Mouse (Mus musculus) CH12.LX (cell line): ENCODE data around the gene Mlxip. TPM values are rescaled to one million over a fixed set of nuclear protein-coding genes. Genes with fewer than 3 reads are reported as not detected.

Experiments
- DNase-seq: peaks from one replicate; pipeline ENCODE4 v3.0.0-alpha.2; 2013; ENCODE audit errors: extremely low read depth
- H3K27ac ChIP-seq: 2 replicates; pipeline ENCODE4 v1.5.1; 2012; ENCODE audit warnings: low read depth, mild to moderate bottlenecking, control low read depth, moderate library complexity; ENCODE audit not compliant: insufficient read depth
- H3K27me3 ChIP-seq: replicated peaks from 2 replicates; pipeline ENCODE3; 2012; ENCODE audit warnings: inconsistent platforms
- H3K36me3 ChIP-seq, 2 experiments: replicated peaks in 1 of 2; 2 replicates each; pipeline versions ENCODE3 to v1.6.1; 2012; ENCODE audit warnings: inconsistent platforms in 1 of 2, low read length in 1 of 2, mild to moderate bottlenecking in 1 of 2, mixed read lengths in 1 of 2, moderate library complexity in 1 of 2; ENCODE audit not compliant: control insufficient read depth in 1 of 2, insufficient read depth in 1 of 2
- H3K4me1 ChIP-seq, 2 experiments: 2 replicates each; pipeline ENCODE4 v1.6.1; 2012; ENCODE audit warnings: inconsistent platforms in 1 of 2, moderate library complexity in 1 of 2; ENCODE audit not compliant: insufficient read depth in 2 of 2, control insufficient read depth in 1 of 2
- H3K4me2 ChIP-seq: 2 replicates; pipeline ENCODE4 v1.6.1; 2012; ENCODE audit warnings: low read depth, mild to moderate bottlenecking, control low read depth; ENCODE audit not compliant: poor library complexity, insufficient read depth, severe bottlenecking
- H3K4me3 ChIP-seq, 3 experiments: fragments of 150-350 bp in 1 of 3; sonication (generic) in 1 of 3; replicated peaks in 1 of 3; 2 replicates each; pipeline versions ENCODE3 to v1.5.1; 2011 to 2012; ENCODE audit warnings: low read depth in 2 of 3, low read length in 2 of 3, mild to moderate bottlenecking in 2 of 3, moderate library complexity in 2 of 3, control low read depth in 1 of 3, improper control_type of control experiment in 1 of 3, inconsistent platforms in 1 of 3, mixed read lengths in 1 of 3; ENCODE audit not compliant: poor library complexity in 1 of 3
- H3K79me2 ChIP-seq: replicated peaks from 2 replicates; pipeline ENCODE4 v1.6.1; 2012; ENCODE audit warnings: mild to moderate bottlenecking, moderate library complexity; ENCODE audit not compliant: control insufficient read depth, poor library complexity, insufficient read depth, severe bottlenecking; ENCODE audit errors: extremely low read depth
- H3K9ac ChIP-seq: 2 replicates; pipeline ENCODE4 v1.6.1; 2012; ENCODE audit warnings: low read depth, mild to moderate bottlenecking, control low read depth, moderate library complexity; ENCODE audit not compliant: insufficient read depth
- H3K9me3 ChIP-seq: replicated peaks from 2 replicates; pipeline ENCODE3; 2012; ENCODE audit warnings: low read length, inconsistent platforms, mixed read lengths
- BHLHE40 ChIP-seq: IDR thresholded peaks from 2 replicates; pipeline ENCODE4 v1.6.1; 2011; ENCODE audit warnings: mild to moderate bottlenecking, low read depth, low read length, improper control_type of control experiment
- CHD1 ChIP-seq: IDR thresholded peaks from 2 replicates; pipeline ENCODE4 v1.6.1; 2012; ENCODE audit warnings: low read depth, low read length, improper control_type of control experiment, inconsistent platforms
- CHD2 ChIP-seq: IDR thresholded peaks from 2 replicates; pipeline ENCODE4 v1.6.1; 2011; ENCODE audit warnings: low read length, improper control_type of control experiment
- CTCF ChIP-seq, 2 experiments: IDR thresholded peaks in 1 of 2; conservative IDR thresholded peaks in 1 of 2; 2 replicates each; pipeline ENCODE4 v1.5.1; 2011 to 2012; ENCODE audit warnings: low read depth in 2 of 2, low read length in 2 of 2, improper control_type of control experiment in 1 of 2, inconsistent platforms in 1 of 2, mild to moderate bottlenecking in 1 of 2, moderate library complexity in 1 of 2
- EP300 ChIP-seq: IDR thresholded peaks from 2 replicates; pipeline ENCODE4 v1.6.1; 2011; ENCODE audit warnings: low read length, improper control_type of control experiment
- ETS1 ChIP-seq: conservative IDR thresholded peaks from 2 replicates; pipeline ENCODE4 v1.6.1; 2012; ENCODE audit warnings: low read depth, mild to moderate bottlenecking, inconsistent platforms, low read length, improper control_type of control experiment, moderate library complexity
- GABPA ChIP-seq: IDR thresholded peaks from 2 replicates; pipeline ENCODE4 v1.6.1; 2012; ENCODE audit warnings: low read depth, low read length, improper control_type of control experiment, inconsistent platforms; ENCODE audit not compliant: insufficient replicate concordance
- HCFC1 ChIP-seq: IDR thresholded peaks from 2 replicates; pipeline ENCODE4 v1.6.1; 2012; ENCODE audit warnings: low read depth, mild to moderate bottlenecking, inconsistent platforms, low read length, improper control_type of control experiment
- IRF4 ChIP-seq: IDR thresholded peaks from 2 replicates; pipeline ENCODE4 v1.6.1; 2014; ENCODE audit warnings: low read depth, mild to moderate bottlenecking, inconsistent platforms, low read length, improper control_type of control experiment
- JUN ChIP-seq: IDR thresholded peaks from 2 replicates; pipeline ENCODE4 v1.6.1; 2011; ENCODE audit warnings: low read depth, mild to moderate bottlenecking, low read length, improper control_type of control experiment, moderate library complexity; ENCODE audit not compliant: insufficient read depth
- MAFK ChIP-seq: IDR thresholded peaks from 2 replicates; pipeline ENCODE4 v1.6.1; 2011; ENCODE audit warnings: low read length, improper control_type of control experiment; ENCODE audit not compliant: insufficient replicate concordance
- MAX ChIP-seq: IDR thresholded peaks from 2 replicates; pipeline ENCODE4 v1.6.1; 2011; ENCODE audit warnings: low read length, improper control_type of control experiment
- MAZ ChIP-seq: IDR thresholded peaks from 2 replicates; pipeline ENCODE4 v1.6.1; 2012; ENCODE audit warnings: low read depth, mild to moderate bottlenecking, inconsistent platforms, low read length, improper control_type of control experiment, moderate library complexity
- MEF2A ChIP-seq: IDR thresholded peaks from 2 replicates; pipeline ENCODE4 v1.6.1; 2014; ENCODE audit warnings: low read depth, mild to moderate bottlenecking, inconsistent platforms, low read length, improper control_type of control experiment, borderline replicate concordance
- MYC ChIP-seq: IDR thresholded peaks from 2 replicates; pipeline ENCODE4 v1.6.1; 2011; ENCODE audit warnings: low read depth, mild to moderate bottlenecking, improper control_type of control experiment, low read length
- NELFE ChIP-seq: IDR thresholded peaks from 2 replicates; pipeline ENCODE4 v1.6.1; 2011; ENCODE audit warnings: low read depth, low read length, improper control_type of control experiment
- NRF1 ChIP-seq: IDR thresholded peaks from 2 replicates; pipeline ENCODE4 v1.6.1; 2014; ENCODE audit warnings: low read depth, mild to moderate bottlenecking, inconsistent platforms, low read length, improper control_type of control experiment, moderate library complexity
- PAX5 ChIP-seq: IDR thresholded peaks from 2 replicates; pipeline ENCODE4 v1.6.1; 2012; ENCODE audit warnings: low read length, inconsistent platforms, mixed read lengths
- POLR2A ChIP-seq: IDR thresholded peaks from 2 replicates; pipeline ENCODE4 v1.6.1; 2011; ENCODE audit warnings: low read depth, mild to moderate bottlenecking, improper control_type of control experiment, low read length
- POLR2AphosphoS2 ChIP-seq: IDR thresholded peaks from 2 replicates; pipeline ENCODE4 v1.6.1; 2011; ENCODE audit warnings: low read depth, low read length, improper control_type of control experiment
- RAD21 ChIP-seq: IDR thresholded peaks from 2 replicates; pipeline ENCODE4 v1.6.1; 2011; ENCODE audit warnings: low read depth, mild to moderate bottlenecking, low read length, improper control_type of control experiment, moderate library complexity
- RCOR1 ChIP-seq: conservative IDR thresholded peaks from 2 replicates; pipeline ENCODE4 v1.6.1; 2012; ENCODE audit warnings: low read depth, mild to moderate bottlenecking, inconsistent platforms, low read length, improper control_type of control experiment
- SIN3A ChIP-seq: IDR thresholded peaks from 2 replicates; pipeline ENCODE4 v1.6.1; 2012; ENCODE audit warnings: low read length, improper control_type of control experiment, inconsistent platforms
- SMC3 ChIP-seq: IDR thresholded peaks from 2 replicates; pipeline ENCODE4 v1.6.1; 2011; ENCODE audit warnings: low read depth, low read length, improper control_type of control experiment
- TBP ChIP-seq: conservative IDR thresholded peaks from 2 replicates; pipeline ENCODE4 v1.6.1; 2011; ENCODE audit warnings: low read depth, low read length, improper control_type of control experiment
- TCF12 ChIP-seq: IDR thresholded peaks from 2 replicates; pipeline ENCODE4 v1.6.1; 2014; ENCODE audit warnings: low read depth, mild to moderate bottlenecking, inconsistent platforms, low read length, improper control_type of control experiment
- UBTF ChIP-seq: IDR thresholded peaks from 2 replicates; pipeline ENCODE4 v1.6.1; 2012; ENCODE audit warnings: low read depth, mild to moderate bottlenecking, inconsistent platforms, low read length, improper control_type of control experiment, moderate library complexity
- USF2 ChIP-seq: conservative IDR thresholded peaks from 2 replicates; pipeline ENCODE4 v1.6.1; 2011; ENCODE audit warnings: low read depth, low read length, improper control_type of control experiment
- ZC3H11A ChIP-seq: IDR thresholded peaks from 2 replicates; pipeline ENCODE4 v1.6.1; 2012; ENCODE audit warnings: low read depth, mild to moderate bottlenecking, inconsistent platforms, low read length, improper control_type of control experiment
- ZKSCAN1 ChIP-seq: IDR thresholded peaks from 2 replicates; pipeline ENCODE4 v1.6.1; 2012; ENCODE audit warnings: low read depth, inconsistent platforms, low read length, improper control_type of control experiment, borderline replicate concordance
- ZNF384 ChIP-seq: IDR thresholded peaks from 2 replicates; pipeline ENCODE4 v1.6.1; 2012; ENCODE audit warnings: low read depth, low read length, improper control_type of control experiment, inconsistent platforms
- dilution Hi-C: fragments of 300-500 bp; cut with MboI; formaldehyde crosslinking; loops from 2 replicates; pipeline ENCODE4 v1.14.3; 2020; ENCODE audit warnings: low sequenced_read_pairs; ENCODE audit not compliant: extremely low pct_unique_long_range_greater_than_20kb, extremely low pct_ligation_motif_present
- in situ Hi-C: fragments of 300-500 bp; cut with MboI; formaldehyde crosslinking; loops from 3 replicates; pipeline ENCODE4 v1.14.3; 2019; ENCODE audit warnings: low sequenced_read_pairs, low pct_ligation_motif_present, low pct_unique_long_range_greater_than_20kb, mixed read lengths
- polyA plus RNA-seq: library from polyadenylated mRNA; unstranded; fragments of >175 nt; gene quantifications from 2 replicates; pipeline ENCODE4 v1.2.1, GENCODE M21; 2012; ENCODE audit warnings: low read depth; ENCODE audit not compliant: insufficient read length
- total RNA-seq, 2 experiments: library from RNA; depleted of rRNA; stranded (reverse); fragments of 300-350 nt in 1 of 2; fragments of >200 nt in 1 of 2; gene quantifications; 2 replicates each; pipeline ENCODE4 v1.2.3; 2012 to 2014

Gene Mlxip
- total and polyA plus RNA-seq, 3 experiments: 4.3 to 17.9 (median 7.4) TPM

DNA sequence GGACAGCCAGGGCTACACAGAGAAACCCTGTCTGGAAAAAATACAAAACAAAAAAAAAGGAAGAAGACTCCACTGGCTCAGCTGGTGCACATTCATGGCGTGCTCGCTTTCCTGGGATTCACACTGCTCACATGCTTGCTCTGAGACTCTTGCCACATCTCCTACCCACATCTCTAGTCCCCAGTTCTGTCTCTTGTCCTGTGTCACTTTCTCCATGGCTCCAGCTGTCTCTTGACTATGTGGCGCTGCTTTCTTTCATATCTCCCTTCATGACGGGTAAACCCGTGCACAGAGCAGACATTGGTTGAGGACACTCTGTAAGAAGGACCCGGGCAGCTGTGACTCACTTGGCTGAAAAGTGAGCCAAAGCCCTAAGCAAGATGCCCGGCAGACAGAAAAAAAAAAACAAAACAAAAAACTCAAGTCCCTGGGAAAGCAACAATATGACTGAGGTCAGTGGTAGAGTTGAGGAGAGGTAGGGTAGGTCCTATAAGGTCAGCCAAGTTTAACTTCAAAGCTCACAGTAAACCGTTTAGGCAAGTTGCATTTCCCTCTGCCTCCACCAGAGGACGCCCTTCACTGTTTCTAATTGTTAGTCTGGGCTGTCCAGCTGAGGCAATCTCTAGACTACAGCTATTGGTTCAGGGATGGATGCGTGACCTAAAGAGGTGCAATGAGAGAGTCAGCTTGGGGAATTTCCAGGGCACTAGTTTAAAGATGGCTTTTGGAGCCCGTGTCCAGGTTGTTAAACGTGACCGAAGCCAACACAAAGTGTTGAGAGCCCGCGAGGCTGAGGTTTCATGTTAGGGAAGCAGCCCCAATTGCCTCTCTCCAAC lies 17.3 kb upstream of the Mlxip start (continued):
- TF ChIP-seq ETS1 (peak; percentile 72; the same call in 1 of the 2 replicates), RCOR1 (no peak), SIN3A (no peak), ZC3H11A (peak; percentile 94), BHLHE40 (peak; percentile 95), CHD1 (no peak), RAD21 (peak; percentile 99), HCFC1 (no peak), MYC (peak; percentile 69; the same call in 1 of the 2 replicates), MEF2A (peak; percentile 67; the same call in 1 of the 2 replicates), NRF1 (no peak), EP300 (0 out of 2 replicates have a peak, but pooled peaks have one; percentile 27), UBTF (no peak), GABPA (no peak), MAFK (peak; percentile 17; the same call in 1 of the 2 replicates), MAX (peak; percentile 56), IRF4 (peak; percentile 59; the same call in 1 of the 2 replicates)

DNA sequence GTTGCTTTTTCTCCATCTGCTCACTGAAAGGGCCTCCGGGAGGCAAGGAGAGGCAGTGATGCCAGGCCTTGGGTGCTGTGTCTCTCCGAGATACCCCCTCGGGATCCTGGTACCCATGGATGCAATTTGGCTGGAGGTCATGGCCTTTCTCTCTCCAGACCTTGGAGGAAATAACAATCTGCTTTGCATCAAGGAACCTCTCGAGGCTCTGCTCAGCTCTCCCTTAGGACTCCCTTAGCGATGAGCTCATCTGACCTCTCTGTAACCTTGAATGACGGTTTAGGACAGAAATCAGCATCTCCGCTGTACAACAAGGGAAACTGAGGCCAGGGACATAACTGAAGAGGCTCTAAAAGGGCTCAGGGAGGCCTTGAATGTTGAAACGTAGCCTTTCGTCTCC lies 15.9 kb upstream of the Mlxip start:
- Histone ChIP-seq H3K27me3 (no peaks in the 10 kb centered on the region), H3K36me3 (peaks cover 3 to 4% of the 10 kb centered on the region in 2 experiments), H3K4me1 (peaks cover 22 to 52% of the 10 kb centered on the region in 2 experiments), H3K27ac (peak overlapping the region; percentile 63), H3K4me3 (peak overlapping the region in 2 of 3 experiments; percentile 19 to 37), H3K9me3 (no peaks in the 10 kb centered on the region), H3K9ac (peak overlapping the region; percentile 12; the same call in 1 of the 2 replicates), H3K4me2 (peak overlapping the region; percentile 33; the same call in 1 of the 2 replicates), H3K79me2 (no peaks in the 10 kb centered on the region)
- DNase-seq: peak; percentile 76
- in situ Hi-C loops: no loop called here
- dilution Hi-C loops: no loop called here
- TF ChIP-seq ZNF384: no peak
- TF ChIP-seq HCFC1: peak; percentile 39; the same call in 1 of the 2 replicates
- 0 out of 2 replicates have a peak, but pooled peaks have one; percentile 30 for TF ChIP-seq CHD2
- 0 out of 2 replicates have a peak, but pooled peaks have one; percentile 51 for TF ChIP-seq CHD1
- no peak for TF ChIP-seq ZKSCAN1
- no peak for TF ChIP-seq RCOR1
- TF ChIP-seq BHLHE40: peak; percentile 56
- TF ChIP-seq NRF1: no peak
- TF ChIP-seq CTCF (conservative IDR thresholded peaks at IDR 0.05 in 1 of 2, IDR thresholded peaks at IDR 0.05 in 1 of 2; ENCODE audit: low read depth in 2 of 2, low read length in 2 of 2): no peak
- peak; percentile 44; the same call in 1 of the 2 replicates for TF ChIP-seq POLR2AphosphoS2
- no peak for TF ChIP-seq RAD21
- no peak for TF ChIP-seq SMC3
- TF ChIP-seq EP300: peak; percentile 60; the same call in 1 of the 2 replicates
- TF ChIP-seq JUN: peak; percentile 49; the same call in 1 of the 2 replicates
- peak; percentile 38; the same call in 1 of the 2 replicates for TF ChIP-seq TCF12
- peak; percentile 56; the same call in 1 of the 2 replicates for TF ChIP-seq MEF2A
- no peak for TF ChIP-seq GABPA
- TF ChIP-seq UBTF: no peak
- 0 out of 2 replicates have a peak, but pooled peaks have one; percentile 33 for TF ChIP-seq IRF4
- TF ChIP-seq TBP: no peak
- 0 out of 2 replicates have a peak, but pooled peaks have one; percentile 23 for TF ChIP-seq MAFK
- TF ChIP-seq MAZ: no peak
- no peak for TF ChIP-seq NELFE
- no peak for TF ChIP-seq MAX
- peak; percentile 71 for TF ChIP-seq ETS1
- TF ChIP-seq PAX5: no peak
- no peak for TF ChIP-seq USF2
- no peak for TF ChIP-seq POLR2A
